Mouse (Mus musculus) WW6 (cell line): ENCODE data around the gene C130026I21Rik.
"Not testable (repeated sequence)": the region's sequence is repeated elsewhere in the genome, so short reads cannot be mapped to it uniquely, and the experiment has no call there.

Source experiments
- DNase-seq: peaks from one replicate; pipeline ENCODE4 v3.0.0-alpha.2; 2013; ENCODE audit warnings: low read depth, low spot score

C130026I21Rik gene

DNA sequence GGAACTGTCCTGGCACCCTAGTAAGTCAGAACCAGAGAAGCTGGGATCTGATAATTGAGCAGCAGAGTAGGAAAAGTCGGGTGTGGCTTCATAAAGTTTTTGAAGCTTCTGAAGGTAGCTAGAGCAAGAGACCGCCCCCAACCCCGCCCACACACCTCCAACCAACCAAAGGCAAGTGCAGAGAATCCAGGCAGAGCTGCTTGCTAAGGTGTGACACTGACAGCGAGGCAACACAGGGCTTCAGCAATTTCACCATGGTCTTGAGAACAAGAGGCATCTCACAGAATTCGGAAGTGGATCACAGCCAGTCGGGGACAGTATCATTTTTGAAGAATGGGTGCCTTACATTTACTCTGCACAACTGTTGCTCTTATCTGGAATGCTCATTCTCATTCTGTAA is at the start of gene C130026I21Rik:
Gene C130026I21Rik (minus strand): TSS at position 101 of the 400 bp plus-strand sequence.
- DNase-seq: not testable (repeated sequence)

DNA sequence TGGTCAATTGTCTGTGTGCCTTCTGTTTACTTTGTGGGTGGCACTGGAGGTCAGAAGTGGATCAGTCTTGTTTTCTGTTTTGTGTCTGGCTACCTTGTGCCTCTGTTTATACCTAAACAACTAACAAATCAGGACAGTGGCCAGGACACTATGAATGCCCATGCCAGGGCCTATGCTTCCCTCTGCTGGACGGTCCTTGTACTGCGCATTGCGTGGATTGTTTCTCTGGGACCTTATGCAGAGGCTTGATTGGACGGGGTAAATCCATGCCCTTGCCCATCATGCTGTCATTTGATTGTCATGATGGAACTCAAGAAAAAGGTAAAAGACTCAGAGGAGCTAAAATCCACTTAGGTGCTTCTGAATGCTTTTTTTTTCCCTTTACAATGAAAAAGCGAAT is 16.7 kb upstream of the C130026I21Rik start:
- DNase-seq: not testable (repeated sequence)

- not testable (repeated sequence) for DNase-seq
Measured at GRCm38 (mm10) chr1:85276421-85276820, 6.1 kb upstream of the C130026I21Rik start.

DNA sequence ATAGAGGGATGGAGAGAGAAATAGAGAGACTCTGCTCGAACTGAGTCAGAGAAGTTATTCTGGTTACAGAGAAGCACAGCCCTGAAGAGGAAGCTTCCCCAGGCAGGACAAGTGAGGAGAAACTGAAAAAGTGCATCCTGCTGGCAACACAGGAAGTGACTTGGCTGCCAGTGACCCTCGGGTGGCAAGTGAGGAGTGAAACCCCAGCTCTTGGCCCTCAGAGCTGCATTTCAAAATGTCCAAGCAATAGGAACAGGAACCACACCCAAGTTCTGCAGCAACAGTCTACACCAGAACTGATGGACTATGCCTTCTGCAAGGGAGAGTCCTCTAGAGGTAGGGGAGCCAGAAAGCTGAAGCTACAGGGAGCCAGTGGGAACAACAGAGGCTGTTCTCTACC is 11.7 kb downstream of the C130026I21Rik start:
- DNase-seq: not testable (repeated sequence)

DNA sequence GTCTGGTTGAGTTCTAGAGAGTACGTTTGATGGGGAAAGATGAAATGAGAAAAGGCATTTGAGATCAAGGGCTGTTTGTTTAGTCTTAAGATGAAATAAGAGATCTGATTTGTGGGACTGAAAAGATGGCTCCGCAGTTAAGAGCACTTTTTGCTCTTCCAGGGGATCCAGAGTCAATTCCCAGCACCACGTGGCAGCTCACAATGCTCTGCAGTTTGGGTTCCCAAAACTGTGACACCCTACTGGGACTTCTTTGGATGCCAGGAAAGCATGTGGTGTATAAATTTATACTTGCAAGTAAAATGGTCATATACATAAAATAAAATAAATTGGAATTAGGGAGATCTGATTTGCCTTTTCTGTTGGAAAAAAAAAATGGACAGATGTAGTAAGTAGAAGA is 15.1 kb downstream of the C130026I21Rik start:
- DNase-seq: not testable (repeated sequence)

DNA sequence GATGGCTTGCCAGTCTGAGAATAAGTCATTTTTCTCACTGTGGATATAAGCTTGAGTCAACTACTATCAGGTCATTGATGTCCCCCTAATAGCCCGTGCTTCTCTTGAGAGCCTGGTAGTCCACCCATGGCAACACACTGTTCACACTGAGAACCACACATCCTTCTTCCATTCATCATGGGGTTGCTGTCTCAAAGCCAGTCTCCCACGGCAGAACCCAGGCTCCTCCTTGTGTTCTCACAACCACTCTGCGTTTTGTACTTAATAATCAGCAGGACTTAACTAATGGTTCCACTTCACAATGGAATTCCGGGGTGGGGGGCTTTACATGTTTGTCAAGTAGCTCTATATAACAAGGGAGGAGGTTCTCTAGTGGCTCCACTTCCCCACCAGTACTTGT is 19.2 kb downstream of the C130026I21Rik start:
- DNase-seq: not testable (repeated sequence)

DNA sequence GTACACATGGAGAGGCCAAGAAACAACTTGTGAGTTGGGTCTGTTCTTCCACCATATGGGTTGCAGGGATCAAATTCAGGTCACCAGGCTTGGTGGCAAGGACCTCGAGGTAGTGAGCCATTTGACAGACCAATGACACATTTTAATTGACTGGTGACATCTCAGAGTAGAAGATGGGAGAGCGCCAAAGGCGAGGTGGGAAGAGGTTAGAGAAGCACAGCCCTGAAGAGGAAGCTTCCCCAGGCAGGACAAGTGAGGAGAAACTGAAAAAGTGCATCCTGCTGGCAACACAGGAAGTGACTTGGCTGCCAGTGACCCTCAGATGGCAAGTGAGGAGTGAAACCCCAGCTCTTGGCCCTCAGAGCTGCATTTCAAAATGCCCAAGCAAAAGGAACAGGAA is 21.4 kb downstream of the C130026I21Rik start:
- DNase-seq: not testable (repeated sequence)

DNA sequence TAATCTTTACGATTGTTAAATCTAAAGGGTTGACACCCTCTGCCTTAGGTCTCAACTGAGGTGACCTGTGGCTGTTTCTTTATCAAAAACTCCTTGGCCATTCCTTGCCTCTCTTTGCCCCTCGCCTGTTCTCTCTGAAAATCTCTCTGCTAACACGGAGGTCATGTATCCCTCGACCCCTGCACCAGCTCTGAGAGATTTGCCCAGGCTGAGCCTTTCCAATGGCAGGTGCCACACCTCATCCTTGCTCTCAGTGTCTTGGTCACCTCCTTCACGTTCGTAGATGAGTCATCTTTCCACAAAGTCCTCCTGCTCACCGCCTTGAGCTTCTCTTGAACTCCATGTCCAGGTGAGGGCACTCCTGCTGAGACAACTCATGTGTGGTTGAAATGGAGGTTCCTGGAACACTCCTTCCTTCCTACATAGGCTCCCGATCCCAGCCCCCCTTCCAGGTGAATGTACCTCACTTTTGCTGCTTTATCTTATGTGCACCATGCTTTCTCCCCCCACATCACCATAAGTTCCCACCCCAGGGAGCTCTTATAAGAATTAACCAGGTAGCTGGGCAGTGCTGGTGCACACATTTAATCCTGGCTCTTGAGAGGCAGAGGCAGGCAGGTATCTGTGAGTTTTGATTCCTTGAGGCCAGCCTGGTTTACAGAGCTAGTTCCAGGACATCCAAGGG is 23.4 kb downstream of the C130026I21Rik start:
- DNase-seq: not testable (repeated sequence)

DNA sequence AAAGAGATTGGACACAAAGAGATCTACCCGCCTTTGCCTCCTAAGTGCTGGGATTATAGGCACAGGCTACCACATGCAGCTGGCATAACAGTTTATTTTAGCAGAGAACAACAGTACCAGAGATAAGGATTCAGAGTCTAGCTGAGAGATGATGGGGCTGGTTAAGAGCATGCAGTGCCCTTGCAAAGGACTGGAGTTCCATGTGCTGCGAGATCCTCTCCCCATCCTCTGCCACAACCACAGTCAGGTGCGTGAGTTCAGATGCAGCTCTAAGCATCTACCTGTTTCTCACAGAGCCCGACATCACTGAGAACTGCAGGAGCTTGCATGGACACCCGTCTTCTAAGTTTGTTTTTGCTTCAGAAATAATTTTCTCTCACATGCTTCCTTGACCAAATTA is 24.1 kb downstream of the C130026I21Rik start:
- DNase-seq: not testable (repeated sequence)

DNA sequence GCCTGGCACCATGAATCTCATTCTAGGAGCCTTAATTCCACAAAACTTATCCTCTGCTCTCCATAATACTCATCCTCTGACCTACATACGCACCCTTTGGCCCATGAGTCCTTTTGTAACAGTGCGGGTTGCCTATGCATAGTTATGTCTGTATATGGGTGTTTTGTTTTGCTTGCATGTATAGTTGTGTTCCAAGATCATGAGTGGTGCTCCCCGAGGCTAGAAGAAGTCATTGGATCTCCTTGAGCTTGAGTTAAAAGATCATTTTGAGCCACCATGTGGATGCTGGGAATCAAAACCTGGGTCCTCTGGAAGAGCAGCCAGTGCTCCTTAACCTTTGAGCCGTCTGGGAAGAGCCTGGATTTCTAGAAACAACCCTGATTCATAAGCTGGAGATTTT is 25.4 kb downstream of the C130026I21Rik start:
- not testable (repeated sequence) for DNase-seq

DNA sequence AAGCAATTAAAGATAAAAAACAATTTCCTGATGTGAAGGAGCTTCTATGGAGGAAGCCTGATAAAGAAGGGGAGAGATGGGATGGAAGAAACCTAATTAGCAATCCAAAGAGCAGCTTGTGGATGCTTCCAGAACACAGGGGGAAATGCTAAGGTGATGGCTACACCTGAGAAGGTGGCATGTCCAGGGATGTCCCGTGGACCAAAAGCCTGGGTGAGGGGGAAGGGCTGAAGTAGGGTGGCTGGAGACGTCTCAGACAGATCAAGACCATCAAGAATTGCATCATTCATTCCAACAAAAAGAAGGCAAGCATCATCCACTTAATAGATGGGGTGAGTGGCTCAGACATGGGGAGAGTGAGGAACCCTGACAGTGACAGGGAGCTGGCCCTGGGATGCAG is 27.3 kb downstream of the C130026I21Rik start:
- not testable (repeated sequence) for DNase-seq

DNA sequence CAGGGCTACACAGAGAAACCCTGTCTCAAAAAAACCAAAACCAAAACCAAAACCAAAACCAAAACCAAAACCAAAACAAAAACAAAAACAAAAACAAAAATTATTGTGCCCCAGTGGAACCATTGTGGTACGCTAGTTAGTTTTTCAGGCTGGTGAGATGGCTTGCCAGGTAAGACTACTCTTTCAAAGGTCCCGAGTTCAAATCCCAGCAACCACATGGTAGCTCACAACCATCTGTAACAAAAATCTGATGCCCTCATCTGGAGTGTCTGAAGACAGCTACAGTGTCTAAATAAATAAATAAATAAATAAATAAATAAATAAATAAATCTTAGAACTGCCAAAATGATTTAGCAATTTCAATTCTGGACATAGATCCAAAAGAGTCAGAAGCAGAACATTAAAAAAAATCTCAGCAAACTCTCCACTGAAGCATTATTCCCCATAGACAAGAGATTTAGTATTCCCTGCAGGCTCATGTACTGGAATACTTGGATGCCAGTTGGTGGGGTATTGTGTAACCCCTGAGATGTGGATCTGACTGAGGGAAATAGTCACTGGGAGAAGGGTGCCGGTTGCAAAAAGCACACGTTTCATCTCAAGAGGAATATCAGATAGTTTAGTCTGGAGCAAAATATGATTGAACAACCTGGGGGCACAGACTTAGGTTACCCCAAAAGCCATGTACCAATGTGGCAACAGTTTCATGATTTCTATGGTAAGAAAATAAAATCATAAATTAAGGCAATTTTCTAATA is 31.2 kb downstream of the C130026I21Rik start:
- DNase-seq: not testable (repeated sequence)

GRCm38 (mm10) chr1:85206531-85206930 is 63.8 kb downstream of the C130026I21Rik start:
- DNase-seq: not testable (repeated sequence)

DNA sequence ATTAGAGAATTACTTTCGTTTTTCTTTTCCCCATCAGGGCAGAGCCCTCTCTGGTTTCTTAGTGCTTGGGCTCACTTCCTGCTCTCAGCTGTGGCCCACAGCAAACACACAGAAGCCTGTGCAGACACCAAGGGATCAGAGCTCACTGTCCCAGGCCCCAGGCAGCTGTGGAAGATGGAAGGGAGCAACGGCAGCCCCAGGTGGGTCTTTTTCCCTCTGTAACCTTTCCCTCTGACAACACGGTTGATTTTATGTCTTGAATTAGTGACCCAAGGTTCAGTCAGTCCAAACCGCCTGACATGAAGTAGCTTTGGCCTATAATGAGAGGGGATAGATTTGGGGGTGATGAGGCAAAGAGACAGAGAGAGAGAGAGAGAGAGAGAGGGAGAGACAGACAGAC is 70.8 kb downstream of the C130026I21Rik start:
- DNase-seq: not testable (repeated sequence)

- DNase-seq: not testable (repeated sequence)
Measured at GRCm38 (mm10) chr1:85198647-85199350, 71.6 kb downstream of the C130026I21Rik start.

- DNase-seq: not testable (repeated sequence)
Measured at GRCm38 (mm10) chr1:85196732-85197131, 73.6 kb downstream of the C130026I21Rik start.

DNA sequence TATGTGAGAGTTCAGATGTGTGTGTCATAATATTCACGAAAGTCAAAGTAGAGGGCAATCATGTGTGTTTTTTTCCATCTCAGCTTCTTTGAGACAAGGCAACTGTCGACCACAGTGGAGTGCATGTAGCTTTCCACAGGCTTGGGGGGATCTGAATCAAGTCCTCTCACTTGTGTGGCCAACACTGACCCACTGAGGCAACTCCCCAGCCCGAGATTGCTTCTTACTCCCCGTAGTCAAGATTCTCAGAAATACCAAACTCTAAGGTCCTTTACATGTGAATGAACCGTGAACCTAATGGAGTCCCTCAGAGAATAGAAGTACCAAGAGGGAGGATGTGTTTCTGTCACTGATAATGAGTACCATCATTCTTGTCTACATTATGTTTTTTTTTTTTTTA is 76.6 kb downstream of the C130026I21Rik start:
- DNase-seq: not testable (repeated sequence)

- DNase-seq: not testable (repeated sequence)
Measured at GRCm38 (mm10) chr1:85181981-85182380, 88.4 kb downstream of the C130026I21Rik start.

DNA sequence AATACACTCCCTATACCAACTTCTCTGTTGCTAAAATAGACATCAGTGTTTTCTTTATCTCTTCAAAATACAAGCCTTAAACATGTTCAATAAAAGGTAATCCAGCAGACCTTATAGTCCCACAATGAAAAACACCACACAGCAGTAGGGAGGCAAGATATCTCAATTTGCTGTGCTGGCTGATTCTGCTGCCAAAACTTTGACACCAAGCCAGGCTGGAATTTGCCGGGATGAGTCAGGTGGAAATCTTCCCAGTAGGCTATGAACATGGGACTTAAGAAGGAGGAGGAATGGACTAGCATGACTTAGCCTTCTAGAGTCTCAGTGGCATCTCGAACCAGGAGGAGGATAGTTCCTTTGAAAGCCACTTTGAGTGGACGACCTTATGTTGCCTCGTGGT is 91.4 kb downstream of the C130026I21Rik start:
- not testable (repeated sequence) for DNase-seq

DNA sequence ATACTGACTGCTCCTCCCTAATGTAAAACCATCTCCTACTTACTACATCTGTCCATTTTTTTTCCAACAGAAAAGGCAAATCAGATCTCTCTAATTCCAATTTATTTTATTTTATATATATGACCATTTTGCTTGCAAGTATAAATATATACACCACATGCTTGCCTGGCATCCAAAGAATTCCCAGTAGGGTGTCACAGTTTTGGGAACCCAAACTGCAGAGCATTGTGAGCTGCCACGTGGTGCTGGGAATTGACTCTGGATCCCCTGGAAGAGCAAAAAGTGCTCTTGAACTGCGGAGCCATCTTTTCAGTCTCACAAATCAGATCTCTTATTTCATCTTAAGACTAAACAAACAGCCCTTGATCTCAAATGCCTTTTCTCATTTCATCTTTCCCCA is 107.5 kb downstream of the C130026I21Rik start:
- not testable (repeated sequence) for DNase-seq

GRCm38 (mm10) chr1:85155151-85155550 is 115.2 kb downstream of the C130026I21Rik start:
- DNase-seq: not testable (repeated sequence)

- not testable (repeated sequence) for DNase-seq
Measured at GRCm38 (mm10) chr1:85133671-85134070, 136.7 kb downstream of the C130026I21Rik start.
